Comparison of ENCODE assay signal across 30 mouse cellular contexts in the genomic region with DNA sequence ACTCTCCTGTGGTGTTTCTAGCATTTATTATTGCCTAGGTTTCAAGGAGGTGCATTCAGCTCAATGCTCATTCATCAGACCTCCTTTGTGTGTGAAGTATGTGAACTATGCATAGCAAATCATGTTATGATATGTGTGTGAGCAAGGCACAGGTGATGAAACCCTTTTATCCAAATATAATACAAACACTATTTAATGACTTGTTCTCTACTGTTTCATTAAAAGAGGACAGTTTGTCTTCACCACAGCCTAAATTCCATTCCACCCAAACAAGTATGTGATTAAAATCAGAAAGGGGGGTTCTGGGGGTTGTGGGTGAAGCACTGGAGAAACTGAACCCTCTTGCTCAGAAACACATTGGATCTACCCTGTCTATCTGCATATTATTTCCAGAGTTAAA.
"Had no signal": no experiment of that assay in that cellular context is flagged by ENCODE, and none has a peak within 500 bp of the region (broad histone marks: within the 10 kb centered on the region; RNA-seq: fewer than 3 reads in every experiment).

No protein-coding gene starts in this region.

- H3K27ac ChIP-seq: heart, embryonic 10.5 days; heart, embryonic 13.5 days; heart, embryonic 15.5 days; hindbrain, embryonic 10.5 days; hindbrain, embryonic 12.5 days; hindbrain, embryonic 13.5 days; hindbrain, embryonic 14.5 days; hindbrain, embryonic 15.5 days; hindbrain, postnatal 0 days; intestine, embryonic 15.5 days; kidney, embryonic 15.5 days; kidney, postnatal 0 days; left cerebral cortex, adult 2 months had no signal

- H3K4me3 ChIP-seq: heart, embryonic 10.5 days; heart, embryonic 12.5 days; heart, embryonic 13.5 days; heart, embryonic 15.5 days; hindbrain, embryonic 10.5 days; hindbrain, embryonic 12.5 days; hindbrain, embryonic 13.5 days; hindbrain, embryonic 15.5 days; intestine, embryonic 15.5 days; kidney, embryonic 15.5 days; left cerebral cortex, adult 2 months had no signal

- DNase-seq: heart, postnatal 10 days; heart, postnatal 14 days; heart, postnatal 36 days; heart, postnatal 4 days; kidney, adult 11 months; kidney, adult 18-20 months; kidney, adult 2 months; kidney, adult 8-10 months; kidney, adult 9 months; kidney, postnatal 10 days; kidney, postnatal 14 days; kidney, postnatal 25 days; kidney, postnatal 36 days; kidney, postnatal 4 days; layer of hippocampus, adult 9-11 months; layer of hippocampus, postnatal 36 days had no signal
